Mouse (Mus musculus) liver, embryonic 14.5 days (tissue): ENCODE data around the gene Galp.

Source experiments
- CTCF ChIP-seq: IDR thresholded peaks from 2 replicates; pipeline ENCODE4 v1.5.1; 2016; ENCODE audit warnings: antibody characterized with exemption, low read depth, control low read depth
- EP300 ChIP-seq: IDR thresholded peaks from 2 replicates; pipeline ENCODE4 v1.6.1; 2016; ENCODE audit warnings: antibody characterized with exemption, low read depth

GRCm38 (mm10) chr7:6195777-6196176 is 1.1 kb upstream of the Galp start:
- TF ChIP-seq CTCF = peak; percentile 54; the same call in 1 of the 2 replicates
- TF ChIP-seq EP300 = no peak
